Comparison of ENCODE assay signal across 13 mouse cellular contexts in genomic region chr1:134110979-134111378, GRCm38 (mm10). TPM values are rescaled to one million over a fixed set of nuclear protein-coding genes. Genes with fewer than 3 reads are reported as not detected.
DNase-seq lines count a peak whose midpoint lies in the region; ATAC-seq lines count a peak whose summit lies in the region.
"Had no signal": no experiment of that assay in that cellular context is flagged by ENCODE, and none has a peak within 500 bp of the region (broad histone marks: within the 10 kb centered on the region; RNA-seq: fewer than 3 reads in every experiment).

Gene Chit1, plus strand, starts transcription at chr1:134111242.

- H3K27me3 ChIP-seq in liver, embryonic 16.5 days (ENCODE audit: control insufficient read depth, insufficient read depth, low read depth, low read length), result peaks cover 3% of the 10 kb centered on the region; the same call in 1 of the 2 replicates
- H3K27me3 ChIP-seq in forebrain, embryonic 11.5 days (ENCODE audit: control insufficient read depth, insufficient read depth, low read length), result no peaks in the 10 kb centered on the region
- no peaks in the 10 kb centered on the region for H3K27me3 ChIP-seq in midbrain, embryonic 11.5 days (ENCODE audit: control insufficient read depth, insufficient read depth, low read length)

- DNase-seq in adrenal gland, adult 2 months, result peak; percentile 39
- no peak for DNase-seq in adrenal gland, adult 8-10 months
- peak; percentile 64 for DNase-seq in CD4-positive helper T cell, adult 2 months (ENCODE audit: low read depth, low spot score)
- no peak for DNase-seq in forebrain, embryonic 11.5 days (ENCODE audit: low spot score)
- DNase-seq in kidney, adult 8-10 months, result no peak
- no peak for DNase-seq in midbrain, embryonic 11.5 days (ENCODE audit: low spot score, missing footprints)
- DNase-seq: forebrain, postnatal 0 days; kidney, postnatal 25 days had no signal

- H3K27ac ChIP-seq in liver, embryonic 16.5 days (ENCODE audit: low read length), result peak within 1 kb of the TSS; percentile 89
- no peak within 1 kb of the TSS for H3K27ac ChIP-seq in forebrain, embryonic 11.5 days (ENCODE audit: low read depth, low read length)
- no peak within 1 kb of the TSS for H3K27ac ChIP-seq in midbrain, embryonic 11.5 days (ENCODE audit: low read depth, low read length)

- H3K36me3 ChIP-seq in liver, embryonic 16.5 days (ENCODE audit: control insufficient read depth, insufficient read depth), result no peaks in the 10 kb centered on the region
- H3K36me3 ChIP-seq in forebrain, embryonic 11.5 days (ENCODE audit: control insufficient read depth, insufficient read depth, low read length), result no peaks in the 10 kb centered on the region
- no peaks in the 10 kb centered on the region for H3K36me3 ChIP-seq in midbrain, embryonic 11.5 days (ENCODE audit: control insufficient read depth, insufficient read depth, low read length)
- H3K36me3 ChIP-seq: heart, embryonic 12.5 days had no signal

- H3K4me2 ChIP-seq in liver, embryonic 16.5 days (ENCODE audit: low read depth, low read length), result peak within 1 kb of the TSS; percentile 49
- H3K4me2 ChIP-seq in forebrain, embryonic 11.5 days (ENCODE audit: low read depth, low read length, severe bottlenecking), result no peak within 1 kb of the TSS
- H3K4me2 ChIP-seq in midbrain, embryonic 11.5 days, result no peak within 1 kb of the TSS
- H3K4me2 ChIP-seq: heart, embryonic 12.5 days had no signal

- peak within 1 kb of the TSS; percentile 21; the same call in 1 of the 2 replicates for H3K4me3 ChIP-seq in liver, embryonic 16.5 days (ENCODE audit: low read depth, low read length)
- H3K4me3 ChIP-seq in forebrain, embryonic 11.5 days (ENCODE audit: low read depth, low read length), result no peak within 1 kb of the TSS
- H3K4me3 ChIP-seq in midbrain, embryonic 11.5 days (ENCODE audit: low read depth, low read length), result no peak within 1 kb of the TSS
- H3K4me3 ChIP-seq: heart, embryonic 12.5 days had no signal

- H3K4me1 ChIP-seq in liver, embryonic 16.5 days (ENCODE audit: control insufficient read depth, low read depth, low read length), result peaks cover 21% of the 10 kb centered on the region
- no peaks in the 10 kb centered on the region for H3K4me1 ChIP-seq in forebrain, embryonic 11.5 days (replicated peaks; ENCODE audit: control insufficient read depth, insufficient read depth, low read length)
- H3K4me1 ChIP-seq in midbrain, embryonic 11.5 days (ENCODE audit: control insufficient read depth, insufficient read depth, low read length), result no peaks in the 10 kb centered on the region

- ATAC-seq in erythroblast, adult 5-6 weeks (replicated peaks; ENCODE audit: low FRiP score, poor library complexity, severe bottlenecking), result peak; percentile 70
- peak; percentile 74 for ATAC-seq in liver, embryonic 16.5 days (ENCODE audit: low read depth)
- no peak for ATAC-seq in forebrain, embryonic 11.5 days (replicated peaks; ENCODE audit: low FRiP score)
- ATAC-seq in midbrain, embryonic 11.5 days (ENCODE audit: low FRiP score), result no peak
- ATAC-seq: forebrain, postnatal 0 days had no signal

- H3K9ac ChIP-seq in liver, embryonic 16.5 days (ENCODE audit: low read depth, low read length), result peak within 1 kb of the TSS; percentile 35
- no peak within 1 kb of the TSS for H3K9ac ChIP-seq in forebrain, embryonic 11.5 days (ENCODE audit: low read length)
- no peak within 1 kb of the TSS for H3K9ac ChIP-seq in midbrain, embryonic 11.5 days (ENCODE audit: low read length)
- H3K9ac ChIP-seq: forebrain, postnatal 0 days; heart, embryonic 12.5 days had no signal

- WGBS in liver, embryonic 16.5 days (ENCODE audit: insufficient replicate concordance), result 44% methylated on average over 4 of the region's 4 CpGs
- 73% methylated on average over 4 of the region's 4 CpGs for WGBS in forebrain, embryonic 11.5 days
- 73% methylated on average over 4 of the region's 4 CpGs for WGBS in midbrain, embryonic 11.5 days

- H3K9me3 ChIP-seq in liver, embryonic 16.5 days (replicated peaks; ENCODE audit: control insufficient read depth, low read length), result no peaks in the 10 kb centered on the region
- H3K9me3 ChIP-seq in forebrain, embryonic 11.5 days (ENCODE audit: control insufficient read depth, low read length), result no peaks in the 10 kb centered on the region
- no peaks in the 10 kb centered on the region for H3K9me3 ChIP-seq in midbrain, embryonic 11.5 days (ENCODE audit: control insufficient read depth, low read length)
- H3K9me3 ChIP-seq: heart, embryonic 12.5 days had no signal

RNA-seq across cellular contexts. Expression of gene Chit1, which starts in this region (rescaled TPM):
- not detected for total RNA-seq in adrenal gland, adult 2 months (2021)
- polyA plus RNA-seq in adrenal gland, adult 2 months (2012; rRNA removed), result 0.07 and 0.08 TPM in 2 replicates
- under 1 TPM in 1 of 4 experiments, not detected in 3; 0.28 TPM for total RNA-seq in adrenal gland, adult 8-10 months (2022)
- 1.3 and 2.9 TPM in 2 replicates for total RNA-seq in erythroblast, adult 5-6 weeks (2015; ENCODE audit: low replicate concordance)
- total RNA-seq in erythroblast, adult 5-6 weeks (2017; ENCODE audit: low replicate concordance), result 0.28 TPM in 1 of 2 replicates, not detected in the other
- 0.19 and 0.20 TPM in 2 replicates for polyA plus RNA-seq in liver, embryonic 16.5 days (2015; fragmentation: Nextera tagmentation; extraction: Ambion mirVana)
- not detected in 2 replicates for polyA plus RNA-seq in forebrain, embryonic 11.5 days (2014; fragmentation: Nextera tagmentation; extraction: Ambion mirVana)
- not detected in 2 replicates for polyA plus RNA-seq in midbrain, embryonic 11.5 days (2014; fragmentation: Nextera tagmentation; extraction: Ambion mirVana)
- total RNA-seq: liver, adult 2 months had no signal
- polyA plus RNA-seq: hindbrain, embryonic 11.5 days; liver, adult 2 months had no signal

Comparison
In these comparisons a context has a peak if more than half of its experiments do, and no peak if none do; other contexts are left out.
1. Peak in DNase-seq in adrenal gland, adult 2 months; RNA of the gene not detected or under 1 TPM.
2. Peak in ATAC-seq, H3K4me3 ChIP-seq, H3K27ac ChIP-seq, H3K9ac ChIP-seq and H3K4me2 ChIP-seq in liver, embryonic 16.5 days; RNA of the gene not detected or under 1 TPM.